Mouse (Mus musculus): ENCODE measurements around the gene Clec4d. TPM values are rescaled to one million over a fixed set of nuclear protein-coding genes. Genes with fewer than 3 reads are reported as not detected.

Gene Clec4d
- not detected for polyA plus RNA-seq (2014; fragmentation: Illumina TruSeq; extraction: RNeasy Lipid Tissue Mini Kit (QIAGEN cat#74804); ENCODE audit: low read depth, low replicate concordance)

DNA sequence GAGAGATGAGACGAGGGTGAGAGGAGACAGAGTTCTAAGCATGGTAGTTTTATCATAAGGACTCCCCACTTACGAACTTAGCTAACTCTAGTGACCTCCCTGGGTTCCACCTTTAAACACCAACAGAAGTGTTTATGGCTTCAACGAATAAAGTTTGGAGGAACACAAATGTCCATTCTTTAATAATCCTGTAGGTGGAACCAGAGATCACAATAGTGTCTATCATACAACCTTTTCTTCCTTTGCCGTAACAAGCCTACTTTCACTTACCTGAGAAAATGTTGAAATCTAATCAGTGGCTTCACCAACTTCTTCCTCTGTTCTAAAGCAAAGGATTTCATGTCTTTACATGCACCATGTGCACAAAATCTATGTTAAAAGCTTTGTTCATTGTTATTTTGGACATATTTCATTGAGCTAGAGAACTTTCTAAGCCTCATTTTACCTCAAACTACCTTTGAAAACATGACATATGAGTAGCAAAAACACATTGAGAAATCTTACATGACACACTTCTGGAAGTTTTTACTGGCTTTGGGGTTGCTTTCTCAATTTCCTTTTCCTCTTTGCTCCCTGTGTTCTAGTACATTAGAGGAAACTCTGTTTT, at the start of gene Clec4d:
Clec4d (plus strand) TSS at position 557 of the 607 bp plus-strand sequence.

DNA sequence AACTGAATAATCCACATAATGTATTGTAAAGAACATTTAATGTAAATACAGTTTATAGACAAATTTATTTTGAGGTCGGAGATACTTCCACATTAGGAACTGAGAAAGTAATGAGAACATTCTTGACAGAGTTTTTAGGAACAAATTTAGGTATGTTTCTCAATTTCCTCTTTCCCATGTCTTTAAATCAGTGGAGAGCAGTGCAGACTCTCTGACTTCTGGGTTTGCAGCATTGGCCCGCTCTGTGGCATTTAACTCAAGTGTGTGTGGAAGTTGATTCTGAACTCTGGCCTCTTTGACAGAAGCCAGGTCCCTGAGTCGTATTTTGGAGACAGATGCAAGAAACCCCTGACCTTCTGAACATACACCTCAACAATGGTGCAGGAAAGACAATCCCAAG, 32.3 kb upstream of the Clec4d start, which contains the start of gene Clec4n:
Clec4n (plus strand) TSS at position 200 of the 400 bp plus-strand sequence.

DNA sequence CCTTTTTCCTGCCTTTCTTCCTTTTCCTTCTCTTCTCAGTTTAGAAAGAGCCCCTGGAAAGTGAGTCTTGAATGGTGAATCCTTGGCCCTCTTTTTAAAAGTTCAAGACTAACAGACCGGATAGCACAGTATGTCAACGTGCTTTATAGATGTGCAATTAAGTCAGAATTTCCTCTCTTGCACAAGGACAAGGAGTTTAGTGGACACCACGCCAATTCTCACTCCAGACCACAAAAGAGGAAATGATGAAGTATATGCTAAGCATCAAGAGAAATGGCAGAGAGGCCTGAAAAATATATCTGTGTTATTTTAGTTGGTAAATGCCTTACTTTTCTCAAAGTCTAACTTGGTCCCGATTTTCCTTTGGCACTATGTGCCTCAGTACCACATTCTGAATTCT, 27.8 kb downstream of the Clec4d start, which contains the start of gene Clec4e:
Clec4e (minus strand) TSS at position 118 of the 400 bp plus-strand sequence.

DNA sequence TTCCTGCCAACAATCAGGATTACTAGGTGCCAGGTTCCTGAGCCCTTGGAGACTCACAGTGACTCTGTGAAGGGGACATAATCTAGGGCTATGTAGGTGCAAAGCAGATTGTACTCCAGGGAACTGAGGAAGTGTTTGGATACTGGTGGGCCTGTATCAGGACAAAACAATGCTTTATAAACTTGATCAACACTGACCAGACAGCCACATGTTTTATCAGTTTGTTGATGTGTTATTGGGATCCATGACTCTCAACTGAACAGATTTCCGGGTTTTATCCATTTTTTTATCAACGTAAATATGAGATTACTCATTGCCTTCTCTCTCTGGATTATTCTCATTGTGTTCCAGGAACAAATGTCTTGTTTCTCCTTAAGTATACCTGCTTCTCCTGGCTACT, 46.1 kb downstream of the Clec4d start, which contains the start of gene Vmn2r19:
Vmn2r19 (plus strand) TSS at position 301 of the 400 bp plus-strand sequence.

Other genes with a start within 250 kb of the Clec4d start
- 0.64 TPM for gene Clec4b1, start 212.1 kb upstream of the Clec4d start, polyA plus RNA-seq (2014; fragmentation: Illumina TruSeq; extraction: RNeasy Lipid Tissue Mini Kit (QIAGEN cat#74804); ENCODE audit: low read depth, low replicate concordance)
- 11.9 TPM for gene Clec4a2, start 155.7 kb upstream of the Clec4d start, polyA plus RNA-seq (2014; fragmentation: Illumina TruSeq; extraction: RNeasy Lipid Tissue Mini Kit (QIAGEN cat#74804); ENCODE audit: low read depth, low replicate concordance)
- gene Clec4b2, start 89.2 kb upstream of the Clec4d start, polyA plus RNA-seq (2014; fragmentation: Illumina TruSeq; extraction: RNeasy Lipid Tissue Mini Kit (QIAGEN cat#74804); ENCODE audit: low read depth, low replicate concordance) = not detected
- gene Clec4n, start 32.3 kb upstream of the Clec4d start, polyA plus RNA-seq (2014; fragmentation: Illumina TruSeq; extraction: RNeasy Lipid Tissue Mini Kit (QIAGEN cat#74804); ENCODE audit: low read depth, low replicate concordance) = 4.0 TPM
- not detected for gene Clec4e, start 27.8 kb downstream of the Clec4d start, polyA plus RNA-seq (2014; fragmentation: Illumina TruSeq; extraction: RNeasy Lipid Tissue Mini Kit (QIAGEN cat#74804); ENCODE audit: low read depth, low replicate concordance)
- 0.31 TPM for gene Vmn2r19, start 46.2 kb downstream of the Clec4d start, polyA plus RNA-seq (2014; fragmentation: Illumina TruSeq; extraction: RNeasy Lipid Tissue Mini Kit (QIAGEN cat#74804); ENCODE audit: low read depth, low replicate concordance)
- gene Vmn2r20, start 156.0 kb downstream of the Clec4d start, polyA plus RNA-seq (2014; fragmentation: Illumina TruSeq; extraction: RNeasy Lipid Tissue Mini Kit (QIAGEN cat#74804); ENCODE audit: low read depth, low replicate concordance) = 0.01 TPM

Measured in testis, adult 10 weeks (tissue).